Mouse (Mus musculus): ENCODE measurements around the gene Gdap2. TPM values are rescaled to one million over a fixed set of nuclear protein-coding genes. Genes with fewer than 3 reads are reported as not detected.

Gene Gdap2
- total RNA-seq, 2 experiments from 2014 or later, result 31.9 to 33.4 TPM

DNA sequence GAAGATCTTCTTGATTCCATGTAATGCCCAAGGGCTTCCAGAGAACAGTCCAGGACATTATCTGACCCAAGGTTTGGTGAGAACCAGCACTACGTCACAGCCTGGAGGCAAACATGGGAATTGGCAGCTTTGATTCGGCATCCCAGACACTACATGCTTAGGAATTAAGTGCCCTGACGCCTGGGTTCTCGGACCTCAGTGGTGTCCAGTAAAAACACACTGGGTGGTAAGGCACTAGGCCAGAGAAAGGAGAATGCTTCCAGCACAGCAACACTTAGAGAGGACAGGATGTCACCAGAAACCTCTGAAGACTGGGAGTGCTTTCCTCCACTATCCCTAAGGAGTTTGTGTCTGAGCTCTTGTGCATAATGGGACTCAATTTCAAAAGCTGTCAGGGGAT lies 80.0 kb downstream of the Gdap2 start:
- intact Hi-C loops (cut with DNase I), result no loop called here
- no peak for DNase-seq

DNA sequence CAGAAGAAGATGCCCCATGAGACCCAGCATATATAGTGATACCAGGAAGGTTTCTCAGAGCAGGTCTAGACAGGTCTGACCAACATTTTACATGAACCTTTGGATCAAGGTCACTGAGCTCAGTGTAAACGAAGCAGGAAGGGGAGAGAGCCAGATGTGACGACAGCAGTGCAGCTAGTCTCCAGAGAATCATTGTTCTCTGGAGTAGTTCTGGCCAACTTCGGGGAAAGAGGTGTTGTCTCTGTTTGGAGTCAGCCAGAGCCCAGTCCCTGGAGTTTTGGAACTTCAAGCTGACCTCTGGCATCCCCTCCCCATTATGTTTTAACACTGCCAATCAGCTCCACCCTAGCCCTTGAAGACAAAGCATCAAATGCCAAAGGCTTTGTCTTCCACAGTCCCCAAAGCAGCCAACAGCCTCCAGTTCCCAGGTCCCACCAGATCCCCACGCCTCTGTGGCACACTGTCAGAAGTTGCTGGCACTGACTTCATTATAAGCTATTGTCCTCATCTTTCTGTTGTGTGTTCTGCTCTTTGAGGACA lies 84.2 kb downstream of the Gdap2 start:
- DNase-seq, result no peak
- intact Hi-C loops (cut with DNase I), result no loop called here

Other genes with a start within 250 kb of the Gdap2 start
- 10 to 100 TPM; 32.2 to 33.2 TPM for gene Wdr3, start within 50 bp of the Gdap2 start, total RNA-seq (2021)

Measured in left cerebral cortex, postnatal 4 days (tissue).